Mouse (Mus musculus) heart, adult 2 months (tissue): ENCODE results near the gene Ppp2r3a. TPM values are rescaled to one million over a fixed set of nuclear protein-coding genes. Genes with fewer than 3 reads are reported as not detected.

ENCODE experiments used
- DNase-seq, 2 experiments: peaks; one replicate each; pipeline ENCODE4 v3.0.0; 2021
- H3K27ac ChIP-seq: fragments of 200-600 bp; 2 replicates; pipeline ENCODE4 v1.8.1; 2022
- H3K27me3 ChIP-seq: fragments of 200-500 bp; 2 replicates; pipeline ENCODE4 v1.6.1; 2012; ENCODE audit warnings: mild to moderate bottlenecking, low read length, inconsistent platforms, mixed read lengths; ENCODE audit not compliant: control insufficient read depth, insufficient read depth
- H3K36me3 ChIP-seq: fragments of 200-500 bp; 2 replicates; pipeline ENCODE4 v1.6.1; 2012; ENCODE audit warnings: low read length, inconsistent platforms; ENCODE audit not compliant: control insufficient read depth, insufficient read depth
- H3K4me1 ChIP-seq: fragments of 200-500 bp; 2 replicates; pipeline ENCODE4 v1.6.1; 2011; ENCODE audit warnings: low read length; ENCODE audit not compliant: control insufficient read depth, insufficient read depth
- H3K4me3 ChIP-seq: fragments of 200-600 bp; 2 replicates; pipeline ENCODE4 v1.8.1; 2022
- H3K79me2 ChIP-seq: fragments of 200-500 bp; replicated peaks from 2 replicates; pipeline ENCODE4 v1.6.1; 2012; ENCODE audit warnings: mild to moderate bottlenecking, inconsistent platforms, low read length, moderate library complexity, mixed read lengths; ENCODE audit not compliant: control insufficient read depth, insufficient read depth
- H3K9ac ChIP-seq: fragments of 200-500 bp; 2 replicates; pipeline ENCODE4 v1.6.1; 2012; ENCODE audit warnings: low read depth, mild to moderate bottlenecking, control low read depth, inconsistent platforms, low read length, mixed read lengths
- CTCF ChIP-seq: fragments of 200-600 bp; IDR thresholded peaks from 2 replicates; pipeline ENCODE4 v1.8.1; 2022; ENCODE audit warnings: antibody characterized with exemption, mild to moderate bottlenecking, moderate library complexity
- EP300 ChIP-seq: fragments of 200-500 bp; IDR thresholded peaks from 2 replicates; pipeline ENCODE4 v1.6.1; 2011; ENCODE audit warnings: low read depth, low read length, control low read depth; ENCODE audit not compliant: insufficient read depth
- POLR2A ChIP-seq: fragments of 200-500 bp; IDR thresholded peaks from 2 replicates; pipeline ENCODE4 v1.6.1; 2011; ENCODE audit warnings: mild to moderate bottlenecking, low read depth, low read length, control low read depth; ENCODE audit not compliant: insufficient read depth
- WGBS: fragments of 180-500 bp; shearing (Covaris S2); methylation state at CpG from one replicate; pipeline ENCODE4 v1.1.7; 2018; 5-methylcytosine and 5-hydroxymethylcytosine counted together
- intact Hi-C: fragments of 180-260 bp; cut with DNase I; formaldehyde crosslinking; loops from one replicate; pipeline ENCODE4 v1.15.1; 2025
- polyA plus RNA-seq: library from polyadenylated mRNA; depleted of rRNA; stranded (reverse); fragments of >200 nt; gene quantifications from 2 replicates; pipeline ENCODE4 v1.2.3, GENCODE M21; 2012
- total RNA-seq, 2 experiments: library from RNA; stranded (reverse); gene quantifications; 2 replicates each; pipeline ENCODE4 v1.2.3; 2021

Ppp2r3a gene
- total and polyA plus RNA-seq, 3 experiments = 51.7 to 215 (median 179) TPM

DNA sequence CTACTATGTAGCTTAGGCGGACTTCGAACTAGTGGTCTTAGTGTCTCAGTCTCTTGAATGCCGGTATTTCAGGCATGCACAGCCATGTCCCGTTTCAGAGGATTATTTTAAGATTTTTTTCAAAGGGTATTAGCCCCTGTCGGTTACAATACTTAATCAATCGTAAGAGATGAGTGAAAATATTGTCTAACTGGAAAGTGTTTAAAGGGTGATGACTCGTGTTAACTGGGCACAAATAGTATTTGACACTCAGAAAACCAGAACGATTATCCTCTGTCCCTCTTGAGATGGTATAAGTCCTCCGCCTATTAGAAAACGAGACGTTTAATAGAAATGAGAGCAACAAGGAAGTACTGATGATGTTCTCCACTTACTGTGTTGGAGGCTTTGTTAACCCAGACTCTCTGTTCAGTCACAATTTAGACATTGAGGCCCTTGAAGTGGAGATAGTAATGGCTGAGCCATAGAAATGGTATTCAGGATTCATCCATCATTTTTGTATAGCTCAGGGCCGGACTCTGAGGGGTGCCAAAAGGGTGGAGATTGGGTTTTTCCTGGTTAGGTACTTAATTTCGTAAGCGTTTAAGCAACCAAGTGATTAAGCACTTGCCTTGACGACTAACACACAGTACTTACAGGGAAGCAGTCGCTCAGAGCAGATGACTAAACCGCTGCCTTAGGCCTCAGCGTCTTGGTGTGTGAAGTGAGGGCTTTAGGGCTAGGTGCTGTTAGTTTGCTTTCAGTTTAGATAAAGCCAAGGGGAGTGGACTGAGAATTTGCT lies 175.3 kb downstream of the Ppp2r3a start:
- H3K36me3 ChIP-seq = peaks cover 27% of the 10 kb centered on the region
- peaks cover 7% of the 10 kb centered on the region for H3K79me2 ChIP-seq
- H3K27ac ChIP-seq = peak overlapping the region; percentile 100
- WGBS = under 1% methylated on average over 18 of the region's 18 CpGs
- TF ChIP-seq CTCF = no peak
- no peak for TF ChIP-seq EP300
- TF ChIP-seq POLR2A = no peak
- H3K4me3 ChIP-seq = peak overlapping the region; percentile 70
- peak overlapping the region; percentile 100 for H3K9ac ChIP-seq
- peak; percentile 38 to 43 for DNase-seq
- peaks cover 14% of the 10 kb centered on the region for H3K4me1 ChIP-seq
- intact Hi-C loops = loop anchor here (5.0 kb wide), 3 partner anchors 36 to 176 kb away; partner anchors contain the start of gene Ppp2r3a
- H3K27me3 ChIP-seq = no peaks in the 10 kb centered on the region

DNA sequence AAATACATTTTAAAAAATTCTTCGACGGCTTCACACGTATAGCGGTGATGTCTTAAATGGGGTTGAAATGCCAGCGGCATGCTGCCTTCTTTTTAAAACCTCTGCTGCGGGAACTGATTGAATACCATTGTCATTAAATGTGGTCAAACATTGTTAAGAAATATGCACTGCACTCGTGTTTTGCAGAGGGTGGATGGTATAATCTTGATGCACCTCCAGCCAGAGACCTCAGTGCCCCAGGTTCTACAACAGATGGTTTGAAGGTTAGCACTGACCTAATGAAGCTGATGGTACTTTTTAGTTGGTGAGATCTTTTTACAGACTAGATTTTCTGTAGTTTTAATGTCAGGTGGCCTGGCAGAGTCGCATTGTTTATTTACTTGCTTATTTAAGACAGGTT lies 175.9 kb downstream of the Ppp2r3a start:
- Histone ChIP-seq H3K27me3 (no peaks in the 10 kb centered on the region), H3K36me3 (peaks cover 22% of the 10 kb centered on the region), H3K79me2 (peaks cover 5% of the 10 kb centered on the region), H3K9ac (peak overlapping the region; percentile 100), H3K4me3 (peak overlapping the region; percentile 70), H3K27ac (peak overlapping the region; percentile 100), H3K4me1 (peaks cover 14% of the 10 kb centered on the region)
- no peak for DNase-seq
- TF ChIP-seq CTCF (no peak), POLR2A (no peak), EP300 (no peak)
- under 1% methylated on average over 8 of the region's 8 CpGs for WGBS
- intact Hi-C loops = loop anchor here (5.0 kb wide), 3 partner anchors 37 to 177 kb away; partner anchors contain the start of gene Ppp2r3a

DNA sequence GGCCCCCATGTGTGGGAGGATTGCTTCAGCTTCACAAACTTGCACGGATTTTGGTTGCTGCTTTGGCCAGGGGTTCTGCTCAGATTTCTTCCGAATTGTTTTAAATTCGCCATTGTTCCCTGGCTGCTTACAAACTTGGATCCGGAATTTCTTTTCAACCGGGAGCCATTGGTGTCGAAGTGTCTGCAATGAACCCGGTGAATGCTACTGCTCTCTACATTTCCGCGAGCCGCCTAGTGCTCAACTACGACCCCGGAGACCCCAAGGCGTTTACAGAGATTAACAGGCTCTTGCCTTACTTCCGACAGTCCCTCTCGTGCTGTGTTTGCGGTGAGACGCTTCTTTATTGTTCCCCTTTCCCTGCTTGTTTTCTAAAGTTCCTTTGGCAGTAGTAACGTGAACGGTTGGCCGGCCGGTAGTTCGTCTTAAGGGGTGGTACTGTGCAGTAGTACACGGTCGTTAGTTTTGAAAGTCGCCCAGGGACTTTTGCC lies 176.5 kb downstream of the Ppp2r3a start:
- H3K9ac ChIP-seq = peak overlapping the region; percentile 100
- intact Hi-C loops = loop anchor here (5.0 kb wide), 3 partner anchors 37 to 177 kb away; partner anchors contain the start of gene Ppp2r3a
- H3K27ac ChIP-seq = peak overlapping the region; percentile 100
- under 1% methylated on average over 25 of the region's 25 CpGs for WGBS
- H3K79me2 ChIP-seq = peaks cover 4% of the 10 kb centered on the region
- peaks cover 19% of the 10 kb centered on the region for H3K36me3 ChIP-seq
- peaks cover 13% of the 10 kb centered on the region for H3K4me1 ChIP-seq
- DNase-seq = peak; percentile 48 to 57
- 0 out of 2 replicates have a peak, but pooled peaks have one; percentile 5 for TF ChIP-seq EP300
- TF ChIP-seq CTCF = no peak
- peak overlapping the region; percentile 70 for H3K4me3 ChIP-seq
- no peaks in the 10 kb centered on the region for H3K27me3 ChIP-seq

DNA sequence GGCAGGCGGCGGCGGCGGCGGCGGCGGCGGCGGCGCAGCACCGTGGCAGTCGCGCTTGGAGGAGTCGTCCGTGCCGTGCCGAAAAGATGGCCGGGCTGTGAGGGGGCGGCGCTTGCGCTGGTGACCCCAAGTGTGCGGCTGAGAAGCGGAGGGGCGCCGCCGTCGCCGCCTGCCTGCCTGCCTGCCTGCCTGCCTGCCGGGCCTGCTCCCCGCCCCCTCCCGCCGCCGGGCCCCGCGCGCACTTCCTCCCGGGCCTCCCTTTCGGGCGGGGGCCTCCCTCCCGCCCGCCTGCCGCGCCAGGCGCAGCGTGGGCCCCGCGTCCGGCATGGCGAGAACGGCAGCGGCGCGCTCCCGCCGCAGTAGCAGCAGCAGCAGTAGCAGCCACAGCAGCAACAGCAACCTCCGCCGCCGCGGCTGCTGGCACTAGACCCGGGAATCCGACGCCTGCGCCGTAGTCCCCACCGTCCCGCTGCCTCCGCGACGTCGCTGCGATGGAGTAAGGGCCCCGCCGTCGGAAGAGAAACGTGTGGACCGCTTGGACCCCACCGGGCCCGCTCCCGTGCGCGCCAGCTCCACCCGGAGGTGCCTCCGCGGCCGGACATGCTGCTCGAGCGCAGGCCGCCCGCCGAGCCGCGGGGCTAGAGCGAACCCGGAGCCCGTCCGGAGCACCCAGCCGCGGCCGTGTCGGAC lies 177.1 kb downstream of the Ppp2r3a start:
- Histone ChIP-seq H3K36me3 (peaks cover 12% of the 10 kb centered on the region), H3K27ac (peak overlapping the region; percentile 100), H3K9ac (peak overlapping the region; percentile 100), H3K27me3 (no peaks in the 10 kb centered on the region), H3K4me3 (peak overlapping the region; percentile 70), H3K79me2 (0 out of 2 replicates have a peak, but pooled peaks cover 3% of the 10 kb centered on the region), H3K4me1 (peaks cover 11% of the 10 kb centered on the region)
- TF ChIP-seq CTCF = no peak
- 0 out of 2 replicates have a peak, but pooled peaks have one; percentile 34 for TF ChIP-seq POLR2A
- intact Hi-C loops = loop anchor here (5.0 kb wide), 3 partner anchors 38 to 178 kb away; partner anchors contain the start of gene Ppp2r3a
- 1% methylated on average over 93 of the region's 100 CpGs for WGBS
- peak; percentile 92 to 94 for DNase-seq

DNA sequence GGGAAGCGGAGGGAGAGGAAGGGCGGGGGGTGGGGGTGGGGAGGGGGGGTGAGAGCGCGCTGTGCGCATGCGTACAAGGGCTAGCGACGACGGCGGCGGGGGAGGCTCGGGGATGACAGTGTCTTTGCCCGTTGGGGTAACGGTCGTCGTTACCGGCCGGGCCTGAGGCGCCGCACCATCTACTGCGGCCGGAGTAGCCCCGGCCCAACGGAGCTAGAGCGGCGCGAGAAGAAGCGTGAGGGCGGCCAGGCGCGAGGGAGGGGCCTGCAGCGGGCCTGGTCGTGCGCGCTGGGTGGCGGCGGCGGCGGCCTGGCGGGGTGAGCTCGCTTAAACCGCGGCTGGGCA lies 177.6 kb downstream of the Ppp2r3a start, which contains the start of gene Msl2:
Msl2 (plus strand) TSS at position 115 of the 345 bp plus-strand sequence.
- H3K36me3 ChIP-seq = peaks cover 9% of the 10 kb centered on the region
- H3K27me3 ChIP-seq = no peaks in the 10 kb centered on the region
- H3K27ac ChIP-seq = peak within 1 kb of the TSS; percentile 100
- peaks cover 8% of the 10 kb centered on the region for H3K4me1 ChIP-seq
- TF ChIP-seq POLR2A (peak; percentile 54; the same call in 1 of the 2 replicates), EP300 (no peak)
- WGBS = 2% methylated on average over 38 of the region's 43 CpGs
- peak within 1 kb of the TSS; percentile 70 for H3K4me3 ChIP-seq
- no peaks in the 10 kb centered on the region for H3K79me2 ChIP-seq
- intact Hi-C loops = loop anchor here (1.0 to 2.0 kb wide), 2 partner anchors 40 to 431 kb away; partner anchors contain the start of gene Pccb
- DNase-seq = no peak
- peak within 1 kb of the TSS; percentile 100 for H3K9ac ChIP-seq
